Mouse (Mus musculus): ENCODE results near the gene Usp9y. TPM values are rescaled to one million over a fixed set of nuclear protein-coding genes. Genes with fewer than 3 reads are reported as not detected.

The Usp9y gene
- not detected in 2 replicates for polyA plus RNA-seq (2015; fragmentation: Nextera tagmentation; extraction: Ambion mirVana)

GRCm38 (mm10) chrY:1459682-1460081 lies at the start of gene Usp9y:
Usp9y (minus strand) TSS chrY:1459782.
- no peaks in the 10 kb centered on the region for H3K36me3 ChIP-seq
- H3K27me3 ChIP-seq, result no peaks in the 10 kb centered on the region
- no peaks in the 10 kb centered on the region for H3K4me1 ChIP-seq (replicated peaks)
- WGBS, result 97% methylated on average over 8 of the region's 13 CpGs
- no peaks in the 10 kb centered on the region for H3K9me3 ChIP-seq
- H3K9ac ChIP-seq (replicated peaks), result no peak within 1 kb of the TSS
- no peak within 1 kb of the TSS for H3K4me3 ChIP-seq (replicated peaks)
- no peak within 1 kb of the TSS for H3K4me2 ChIP-seq (replicated peaks)
- ATAC-seq, result no peak
- H3K27ac ChIP-seq, result no peak within 1 kb of the TSS

- Histone ChIP-seq H3K36me3 (no peaks in the 10 kb centered on the region), H3K27ac (no peak overlapping the region), H3K27me3 (no peaks in the 10 kb centered on the region), H3K9me3 (no peaks in the 10 kb centered on the region), H3K9ac (replicated peaks) (no peak overlapping the region), H3K4me2 (replicated peaks) (no peak overlapping the region), H3K4me3 (replicated peaks) (no peak overlapping the region), H3K4me1 (replicated peaks) (no peaks in the 10 kb centered on the region)
- ATAC-seq, result no peak
Measured at GRCm38 (mm10) chrY:1293708-1294107, 165.9 kb downstream of the Usp9y start.

GRCm38 (mm10) chrY:1286171-1286795 lies 173.3 kb downstream of the Usp9y start, which contains the start of gene Ddx3y:
Ddx3y (minus strand) TSS chrY:1286629.
- no peaks in the 10 kb centered on the region for H3K27me3 ChIP-seq
- H3K36me3 ChIP-seq, result no peaks in the 10 kb centered on the region
- ATAC-seq, result peak; percentile 97
- H3K9ac ChIP-seq (replicated peaks), result peak within 1 kb of the TSS; percentile 53; the same call in 1 of the 2 replicates
- WGBS, result 1% methylated on average over 29 of the region's 31 CpGs
- H3K4me3 ChIP-seq (replicated peaks), result peak within 1 kb of the TSS; percentile 42
- H3K27ac ChIP-seq, result no peak within 1 kb of the TSS; the same call in 1 of the 2 replicates
- no peaks in the 10 kb centered on the region for H3K4me1 ChIP-seq (replicated peaks)
- H3K9me3 ChIP-seq, result no peaks in the 10 kb centered on the region
- peak within 1 kb of the TSS; percentile 43 for H3K4me2 ChIP-seq (replicated peaks)

- 6% methylated on average over 10 of the region's 12 CpGs for WGBS
- Histone ChIP-seq H3K4me3 (replicated peaks) (peak overlapping the region; percentile 42), H3K4me2 (replicated peaks) (peak overlapping the region; percentile 43), H3K4me1 (replicated peaks) (no peaks in the 10 kb centered on the region), H3K27me3 (no peaks in the 10 kb centered on the region), H3K9me3 (no peaks in the 10 kb centered on the region), H3K27ac (no peak overlapping the region; the same call in 1 of the 2 replicates), H3K9ac (replicated peaks) (peak overlapping the region; percentile 53; the same call in 1 of the 2 replicates), H3K36me3 (no peaks in the 10 kb centered on the region)
- 0 out of 2 replicates have a peak, but pooled peaks have one; percentile 40 for ATAC-seq
Measured at GRCm38 (mm10) chrY:1285735-1286134, 173.8 kb downstream of the Usp9y start.

Other genes with a start within 250 kb of the Usp9y start
- gene Uty, start 214.0 kb downstream of the Usp9y start, polyA plus RNA-seq (2015; fragmentation: Nextera tagmentation; extraction: Ambion mirVana), result 9.0 and 14.5 TPM in 2 replicates
- gene Ddx3y, start 173.2 kb downstream of the Usp9y start, polyA plus RNA-seq (2015; fragmentation: Nextera tagmentation; extraction: Ambion mirVana), result 12.0 and 23.4 TPM in 2 replicates

All from midbrain, embryonic 13.5 days (tissue).